Mouse (Mus musculus): ENCODE measurements around the gene D130043K22Rik.

Gene D130043K22Rik

GRCm38 (mm10) chr13:24947158-24947557 is 102.2 kb downstream of the D130043K22Rik start:
- DNase-seq (ENCODE audit: low read depth), result no peak

GRCm38 (mm10) chr13:24948870-24949269 is 103.9 kb downstream of the D130043K22Rik start:
- DNase-seq (ENCODE audit: low read depth), result peak; percentile 36
